Mouse (Mus musculus) left cerebral cortex, adult 2 months (tissue): ENCODE data around the gene Rpl27a. TPM values are rescaled to one million over a fixed set of nuclear protein-coding genes. Genes with fewer than 3 reads are reported as not detected.

ENCODE experiments used
- DNase-seq, 2 experiments: peaks; one replicate each; pipeline ENCODE4 v3.0.0; 2021 to 2022; ENCODE audit warnings: low spot score in 2 of 2, mixed read lengths in 1 of 2; ENCODE audit errors: extremely low spot score in 1 of 2
- H3K27ac ChIP-seq: fragments of 200-600 bp; 2 replicates; pipeline ENCODE4 v1.8.1; 2022
- H3K4me3 ChIP-seq: fragments of 200-600 bp; 2 replicates; pipeline ENCODE4 v1.8.1; 2022
- CTCF ChIP-seq: fragments of 200-600 bp; IDR thresholded peaks from 2 replicates; pipeline ENCODE4 v1.8.1; 2022; ENCODE audit warnings: antibody characterized with exemption, mild to moderate bottlenecking, moderate library complexity
- intact Hi-C: fragments of 180-260 bp; cut with DNase I; formaldehyde crosslinking; loops from one replicate; pipeline ENCODE4 v1.15.1; 2025
- total RNA-seq, 2 experiments: library from RNA; stranded (reverse); gene quantifications; 2 replicates each; pipeline ENCODE4 v1.2.3; 2021

Gene Rpl27a
- total RNA-seq, 2 experiments from 2014 or later: 145 to 147 TPM

- no peak for TF ChIP-seq CTCF
- Histone ChIP-seq H3K27ac (no peak within 1 kb of the TSS), H3K4me3 (no peak within 1 kb of the TSS)
- no peak for DNase-seq
- intact Hi-C loops: no loop called here
Measured at GRCm38 (mm10) chr7:109508034-109508433, 10.9 kb upstream of the Rpl27a start, which contains the start of gene Trim66. Gene Trim66 (minus strand): TSS chr7:109508134.

- intact Hi-C loops: no loop called here
- DNase-seq: no peak
- H3K27ac ChIP-seq: no peak overlapping the region
Measured at GRCm38 (mm10) chr7:109510799-109511198, 8.1 kb upstream of the Rpl27a start.

GRCm38 (mm10) chr7:109511838-109512237 lies 7.1 kb upstream of the Rpl27a start:
- Histone ChIP-seq H3K4me3 (no peak overlapping the region), H3K27ac (no peak overlapping the region)
- intact Hi-C loops: no loop called here
- no peak for DNase-seq
- TF ChIP-seq CTCF: no peak

More at GRCm38 (mm10) chr7:109510799-109511198, 8.1 kb upstream of the Rpl27a start:
- no peak overlapping the region for H3K4me3 ChIP-seq
- no peak for TF ChIP-seq CTCF

GRCm38 (mm10) chr7:109516500-109516899 lies 2.4 kb upstream of the Rpl27a start:
- TF ChIP-seq CTCF: no peak
- Histone ChIP-seq H3K4me3 (no peak overlapping the region), H3K27ac (no peak overlapping the region)
- intact Hi-C loops: no loop called here
- no peak for DNase-seq

- no peak for TF ChIP-seq CTCF
- Histone ChIP-seq H3K4me3 (peak overlapping the region; percentile 91), H3K27ac (peak overlapping the region; percentile 99)
- no peak for DNase-seq
- intact Hi-C loops: loop anchor here (1.0 to 2.0 kb wide), 3 partner anchors 25 to 99 kb away; no protein-coding TSS in a partner anchor
Measured at GRCm38 (mm10) chr7:109518036-109518681, 788 bp upstream of the Rpl27a start.

GRCm38 (mm10) chr7:109519936-109520335 lies 989 bp downstream of the Rpl27a start:
- TF ChIP-seq CTCF: no peak
- H3K27ac ChIP-seq: peak overlapping the region; percentile 99; the same call in 1 of the 2 replicates
- no peak for DNase-seq
- H3K4me3 ChIP-seq: peak overlapping the region; percentile 91
- intact Hi-C loops: loop anchor here (2.0 kb wide), 2 partner anchors 51 to 97 kb away; no protein-coding TSS in a partner anchor

DNA sequence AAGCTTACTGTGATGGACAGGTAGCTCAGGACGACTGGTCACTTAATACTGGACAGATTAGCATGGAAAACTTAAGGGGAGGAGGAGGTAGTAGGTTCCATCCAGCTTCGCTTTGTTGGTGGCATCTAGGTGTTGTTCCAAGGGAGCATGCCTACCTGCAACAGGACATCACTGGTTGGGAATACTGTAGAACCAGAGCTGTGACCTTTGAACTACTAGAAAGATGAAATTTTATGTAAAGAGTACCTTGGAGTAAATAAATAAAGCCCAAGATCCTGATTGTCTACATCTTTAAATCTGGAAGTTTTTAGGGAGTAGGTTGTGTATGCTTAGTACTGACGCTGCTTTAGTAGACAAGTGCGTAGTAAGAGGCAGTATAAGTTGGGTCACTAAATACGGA lies 3.1 kb downstream of the Rpl27a start:
- Histone ChIP-seq H3K4me3 (no peak overlapping the region), H3K27ac (no peak overlapping the region)
- DNase-seq: no peak
- intact Hi-C loops: no loop called here
- TF ChIP-seq CTCF: no peak

DNA sequence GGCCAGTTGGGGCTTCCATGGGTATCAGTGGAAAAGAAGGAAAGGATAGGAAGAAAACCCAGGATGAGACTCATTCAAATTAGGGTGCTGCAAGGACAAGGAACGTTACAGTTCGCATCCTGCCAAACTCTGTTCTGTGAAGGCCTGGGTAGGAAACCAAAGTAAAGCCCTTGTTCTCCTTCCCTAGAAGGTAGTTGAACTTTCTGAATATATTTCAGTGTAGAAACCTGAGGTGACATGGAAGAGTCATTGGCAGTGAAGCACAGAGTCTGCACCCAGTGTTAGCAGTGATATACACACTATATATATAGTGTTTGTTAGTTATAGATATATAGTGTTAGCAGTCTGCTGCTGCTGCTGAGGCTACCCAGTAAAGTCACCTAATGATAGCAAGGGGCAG lies 4.4 kb downstream of the Rpl27a start:
- intact Hi-C loops: no loop called here
- Histone ChIP-seq H3K27ac (no peak overlapping the region), H3K4me3 (no peak overlapping the region)
- no peak for DNase-seq
- no peak for TF ChIP-seq CTCF

- H3K4me3 ChIP-seq: no peak overlapping the region
- no peak for TF ChIP-seq CTCF
- no peak overlapping the region for H3K27ac ChIP-seq
- DNase-seq: no peak
- intact Hi-C loops: no loop called here
Measured at GRCm38 (mm10) chr7:109523741-109524441, 4.9 kb downstream of the Rpl27a start.

DNA sequence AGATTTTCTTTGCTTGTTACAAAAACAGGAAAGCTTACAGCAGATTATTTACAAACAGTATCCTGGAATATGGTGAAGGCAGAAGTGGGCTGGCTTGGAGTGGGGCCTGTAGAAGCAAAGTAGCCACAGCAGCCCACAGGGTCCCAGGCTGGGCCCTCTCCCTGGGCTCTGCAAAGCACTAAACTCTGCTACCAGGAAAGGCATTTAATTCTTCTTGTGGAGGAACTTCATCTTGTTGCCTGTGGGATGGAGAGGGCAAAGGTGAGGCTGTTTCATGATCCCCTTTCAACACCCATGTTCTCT lies 5.4 kb downstream of the Rpl27a start:
- Histone ChIP-seq H3K4me3 (no peak overlapping the region), H3K27ac (no peak overlapping the region)
- TF ChIP-seq CTCF: no peak
- intact Hi-C loops: no loop called here
- DNase-seq: no peak

GRCm38 (mm10) chr7:109524763-109525162 lies 5.8 kb downstream of the Rpl27a start:
- H3K27ac ChIP-seq: no peak overlapping the region
- H3K4me3 ChIP-seq: no peak overlapping the region
- no peak for DNase-seq
- intact Hi-C loops: no loop called here
- no peak for TF ChIP-seq CTCF

DNA sequence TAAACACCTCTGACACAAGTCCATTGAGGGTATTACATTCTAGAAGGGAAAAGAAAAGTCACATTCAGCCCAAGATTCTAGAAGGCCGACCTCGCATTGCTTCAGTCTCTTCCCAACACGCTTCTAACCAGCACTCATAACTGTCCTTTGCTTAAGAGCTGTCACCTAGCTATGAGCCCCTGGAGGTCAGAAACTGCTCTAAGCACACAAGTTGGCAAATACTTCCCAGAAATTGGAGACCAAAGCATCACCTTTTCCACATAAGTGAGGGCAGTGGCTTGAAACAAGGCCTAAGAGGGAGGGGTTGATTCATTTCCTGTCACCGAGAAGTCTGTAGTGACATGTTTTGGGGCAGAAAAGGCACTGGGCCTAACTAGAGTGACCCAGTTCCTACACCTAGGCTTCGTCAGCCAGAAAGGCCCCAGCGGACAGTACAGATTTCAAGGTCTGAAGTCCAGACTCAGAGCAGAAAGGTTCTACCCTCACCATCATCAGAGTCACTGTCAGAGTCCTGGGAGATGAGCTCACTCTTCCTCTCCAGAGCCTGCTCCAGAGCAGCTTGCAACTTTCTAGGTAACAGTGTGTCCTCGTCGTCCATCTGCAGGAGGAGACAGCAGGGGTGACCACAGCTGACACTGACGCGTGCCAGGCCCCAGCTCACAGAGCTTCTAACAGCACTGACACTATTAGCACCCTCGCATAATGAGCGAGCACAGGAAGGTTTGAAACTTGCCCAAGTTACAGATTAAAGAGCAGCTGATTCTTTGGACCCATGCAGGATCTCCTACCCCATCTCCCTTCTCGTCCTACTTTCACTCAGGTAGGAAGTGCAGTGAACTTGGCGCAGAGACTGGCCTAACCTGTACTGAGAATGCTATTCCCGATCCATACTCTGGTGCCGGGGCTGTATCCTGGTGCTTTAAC lies 7.1 kb downstream of the Rpl27a start:
- Histone ChIP-seq H3K4me3 (no peak overlapping the region), H3K27ac (no peak overlapping the region)
- no peak for TF ChIP-seq CTCF
- intact Hi-C loops: no loop called here
- no peak for DNase-seq
